Mouse (Mus musculus) heart, embryonic 11.5 days (tissue): Measurements from ENCODE around the gene Vgf. TPM values are rescaled to one million over a fixed set of nuclear protein-coding genes. Genes with fewer than 3 reads are reported as not detected.

Experiments
- ATAC-seq: fragments of 200-750 bp; cut with Nextera tagmentation; replicated peaks from 2 replicates; pipeline ENCODE4 v1.8.0; 2017; ENCODE audit warnings: moderate library complexity; ENCODE audit not compliant: insufficient number of reproducible peaks, low FRiP score, low TSS enrichment
- H3K27ac ChIP-seq: fragments of 300-500 bp; sonication (generic); 2 replicates; pipeline ENCODE4 v1.5.1; 2014; ENCODE audit warnings: mild to moderate bottlenecking, low read depth, low read length
- H3K27me3 ChIP-seq: fragments of 300-500 bp; sonication (generic); 2 replicates; pipeline ENCODE4 v1.6.1; 2014; ENCODE audit warnings: mild to moderate bottlenecking, low read length, mixed read lengths; ENCODE audit not compliant: control insufficient read depth, insufficient read depth
- H3K36me3 ChIP-seq: fragments of 300-500 bp; sonication (generic); 2 replicates; pipeline ENCODE4 v1.6.1; 2014; ENCODE audit warnings: mild to moderate bottlenecking, low read length, moderate library complexity, mixed read lengths; ENCODE audit not compliant: control insufficient read depth, insufficient read depth
- H3K4me1 ChIP-seq: fragments of 300-500 bp; sonication (generic); 2 replicates; pipeline ENCODE4 v1.6.1; 2014; ENCODE audit warnings: low read length; ENCODE audit not compliant: control insufficient read depth, insufficient read depth
- H3K4me2 ChIP-seq: fragments of 300-500 bp; sonication (generic); 2 replicates; pipeline ENCODE4 v1.6.1; 2014; ENCODE audit warnings: mild to moderate bottlenecking, moderate library complexity
- H3K4me3 ChIP-seq: fragments of 300-500 bp; sonication (generic); 2 replicates; pipeline ENCODE4 v1.5.1; 2014; ENCODE audit warnings: low read depth, low read length
- H3K9ac ChIP-seq: fragments of 300-500 bp; sonication (generic); 2 replicates; pipeline ENCODE4 v1.6.1; 2014; ENCODE audit warnings: mild to moderate bottlenecking, low read depth, low read length, moderate library complexity
- H3K9me3 ChIP-seq: fragments of 300-500 bp; sonication (generic); replicated peaks from 2 replicates; pipeline ENCODE4 v1.6.1; 2016; ENCODE audit warnings: low read length; ENCODE audit not compliant: control insufficient read depth
- WGBS: fragments of 180-500 bp; shearing (Covaris S2); extraction: QIAGEN DNeasy Blood & Tissue Kit; methylation state at CpG from one replicate; pipeline ENCODE4 v1.1.7; 2014; ENCODE audit not compliant: insufficient replicate concordance; 5-methylcytosine and 5-hydroxymethylcytosine counted together
- polyA plus RNA-seq: library from polyadenylated mRNA; unstranded; fragments of >200 nt; fragmentation: Nextera tagmentation; extraction: Ambion mirVana; gene quantifications from 2 replicates; pipeline ENCODE4 v1.2.1, GENCODE M21; 2014

The Vgf gene
- 0.20 TPM in 1 of 2 replicates, not detected in the other for polyA plus RNA-seq

DNA sequence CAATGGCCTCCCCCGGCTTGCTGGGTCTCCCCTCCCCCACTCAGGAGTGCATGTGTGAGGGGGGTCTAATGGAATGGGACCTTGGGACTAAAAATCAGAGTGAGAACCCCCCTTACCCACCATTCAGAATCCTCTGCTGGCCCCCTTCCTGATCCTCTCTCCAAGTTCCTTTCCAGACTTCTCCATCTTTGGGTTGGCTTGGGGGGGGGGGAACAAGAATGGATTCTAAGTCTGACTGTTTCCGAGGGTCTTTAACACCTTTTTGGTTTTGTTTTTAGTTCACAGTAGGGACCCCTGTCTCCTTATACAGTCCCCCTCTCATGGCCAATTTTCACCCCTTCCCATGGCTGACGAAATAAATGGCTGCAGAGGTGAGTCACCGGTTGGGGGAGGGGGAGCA, at the start of gene Vgf:
Gene Vgf (plus strand): TSS at position 301 of the 400 bp plus-strand sequence.
- Histone ChIP-seq H3K9ac (no peak within 1 kb of the TSS), H3K4me1 (peaks cover 7% of the 10 kb centered on the region), H3K36me3 (no peaks in the 10 kb centered on the region), H3K4me3 (no peak within 1 kb of the TSS), H3K27me3 (peaks cover 67% of the 10 kb centered on the region), H3K9me3 (no peaks in the 10 kb centered on the region), H3K27ac (no peak within 1 kb of the TSS), H3K4me2 (no peak within 1 kb of the TSS)
- WGBS = 13% methylated on average over 4 of the region's 4 CpGs
- no peak for ATAC-seq

GRCm38 (mm10) chr5:136977769-136978168, 48.4 kb upstream of the Vgf start:
- Histone ChIP-seq H3K9ac (no peak overlapping the region), H3K27me3 (no peaks in the 10 kb centered on the region), H3K4me3 (no peak overlapping the region), H3K27ac (no peak overlapping the region), H3K36me3 (peaks cover 8% of the 10 kb centered on the region; the same call in 1 of the 2 replicates), H3K4me1 (no peaks in the 10 kb centered on the region), H3K4me2 (no peak overlapping the region), H3K9me3 (no peaks in the 10 kb centered on the region)
- no peak for ATAC-seq
- WGBS = 74% methylated on average over 4 of the region's 4 CpGs

DNA sequence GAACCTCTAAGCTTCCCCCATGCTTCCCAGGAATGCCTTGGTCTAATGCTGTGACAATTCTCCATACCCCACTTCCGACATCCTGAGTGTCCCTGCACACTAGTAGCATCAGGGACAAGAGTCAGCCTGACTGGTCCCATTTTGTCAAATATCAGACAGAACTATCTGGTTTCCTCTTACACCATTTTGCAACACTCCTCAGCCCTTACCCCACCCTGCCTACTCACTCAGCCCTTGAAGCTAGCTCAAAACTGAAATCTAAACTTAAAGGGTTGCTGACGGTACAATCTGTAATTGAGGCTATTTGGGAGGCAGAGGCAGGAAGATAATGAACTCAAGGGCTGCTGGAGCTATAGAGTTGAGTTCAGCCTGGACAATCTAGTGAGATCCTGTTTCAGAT, 46.4 kb upstream of the Vgf start:
- WGBS = 81% methylated on average over 2 of the region's 2 CpGs
- Histone ChIP-seq H3K4me3 (no peak overlapping the region), H3K4me1 (no peaks in the 10 kb centered on the region), H3K27ac (no peak overlapping the region), H3K9me3 (no peaks in the 10 kb centered on the region), H3K9ac (no peak overlapping the region), H3K4me2 (no peak overlapping the region), H3K36me3 (peaks cover 8% of the 10 kb centered on the region; the same call in 1 of the 2 replicates), H3K27me3 (no peaks in the 10 kb centered on the region)
- ATAC-seq = no peak

- no peak overlapping the region for H3K9ac ChIP-seq
- no peaks in the 10 kb centered on the region for H3K9me3 ChIP-seq
- no peak overlapping the region for H3K4me3 ChIP-seq
- no peak overlapping the region for H3K27ac ChIP-seq
- no peak overlapping the region for H3K4me2 ChIP-seq
- WGBS = 87% methylated on average over 8 of the region's 8 CpGs
- H3K27me3 ChIP-seq = no peaks in the 10 kb centered on the region
- H3K4me1 ChIP-seq = peaks cover under 1% of the 10 kb centered on the region; the same call in 1 of the 2 replicates
- H3K36me3 ChIP-seq = peaks cover 8% of the 10 kb centered on the region; the same call in 1 of the 2 replicates
- ATAC-seq = no peak
These were observed 45.2 kb upstream of the Vgf start for GRCm38 (mm10) chr5:136980974-136981373.

DNA sequence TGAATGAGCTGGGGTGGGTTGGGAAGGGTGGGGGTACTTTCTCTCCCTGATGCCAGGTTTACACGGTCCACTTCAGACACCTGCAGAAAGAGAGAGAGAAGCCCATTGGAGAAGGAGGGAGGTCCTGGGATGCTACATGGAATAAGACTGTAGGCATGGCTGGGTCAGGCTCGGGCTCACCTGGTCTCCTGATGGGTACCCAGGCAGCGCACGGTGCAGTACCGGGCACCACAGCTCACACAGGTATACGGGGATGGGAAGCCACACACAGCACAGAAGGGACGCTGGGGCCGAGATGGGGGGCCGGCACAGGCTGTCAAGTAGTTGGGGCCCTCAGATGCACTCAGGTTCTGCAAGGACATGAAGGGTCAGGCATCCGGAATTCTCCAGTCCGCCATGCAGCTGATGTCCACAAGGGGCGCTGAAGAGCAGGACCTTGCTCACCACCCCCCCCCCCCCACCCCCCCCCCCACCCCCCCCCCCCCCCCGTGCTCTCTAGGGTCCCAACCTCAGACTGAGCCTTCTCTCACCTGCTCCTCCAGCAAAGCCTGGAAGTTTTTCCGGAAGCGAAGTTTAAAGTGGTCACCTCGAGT, 43.8 kb upstream of the Vgf start:
- ATAC-seq = no peak
- no peaks in the 10 kb centered on the region for H3K27me3 ChIP-seq
- no peak overlapping the region for H3K9ac ChIP-seq
- H3K9me3 ChIP-seq = no peaks in the 10 kb centered on the region
- no peak overlapping the region for H3K27ac ChIP-seq
- no peak overlapping the region for H3K4me2 ChIP-seq
- WGBS = 43% methylated on average over 13 of the region's 16 CpGs
- H3K4me3 ChIP-seq = no peak overlapping the region
- H3K36me3 ChIP-seq = peaks cover 8% of the 10 kb centered on the region; the same call in 1 of the 2 replicates
- H3K4me1 ChIP-seq = peaks cover 6% of the 10 kb centered on the region; the same call in 1 of the 2 replicates

- WGBS = 54% methylated on average over 14 of the region's 14 CpGs
- Histone ChIP-seq H3K27me3 (no peaks in the 10 kb centered on the region), H3K4me1 (peaks cover 12% of the 10 kb centered on the region; the same call in 1 of the 2 replicates), H3K36me3 (peaks cover 9% of the 10 kb centered on the region), H3K4me2 (no peak overlapping the region), H3K27ac (no peak overlapping the region), H3K4me3 (no peak overlapping the region), H3K9ac (no peak overlapping the region), H3K9me3 (no peaks in the 10 kb centered on the region)
- no peak for ATAC-seq
These were observed 41.4 kb upstream of the Vgf start for GRCm38 (mm10) chr5:136984828-136985227.

GRCm38 (mm10) chr5:136986695-136987137, 39.5 kb upstream of the Vgf start, which contains the start of gene Plod3:
Gene Plod3, plus strand, starts transcription at chr5:136987019.
- no peaks in the 10 kb centered on the region for H3K9me3 ChIP-seq
- ATAC-seq = peak; percentile 86
- under 1% methylated on average over 26 of the region's 26 CpGs for WGBS
- H3K27me3 ChIP-seq = no peaks in the 10 kb centered on the region
- peak within 1 kb of the TSS; percentile 85 for H3K9ac ChIP-seq
- H3K4me2 ChIP-seq = peak within 1 kb of the TSS; percentile 98
- H3K36me3 ChIP-seq = peaks cover 17% of the 10 kb centered on the region
- H3K27ac ChIP-seq = peak within 1 kb of the TSS; percentile 94
- H3K4me1 ChIP-seq = peaks cover 12% of the 10 kb centered on the region; the same call in 1 of the 2 replicates
- peak within 1 kb of the TSS; percentile 82 for H3K4me3 ChIP-seq

DNA sequence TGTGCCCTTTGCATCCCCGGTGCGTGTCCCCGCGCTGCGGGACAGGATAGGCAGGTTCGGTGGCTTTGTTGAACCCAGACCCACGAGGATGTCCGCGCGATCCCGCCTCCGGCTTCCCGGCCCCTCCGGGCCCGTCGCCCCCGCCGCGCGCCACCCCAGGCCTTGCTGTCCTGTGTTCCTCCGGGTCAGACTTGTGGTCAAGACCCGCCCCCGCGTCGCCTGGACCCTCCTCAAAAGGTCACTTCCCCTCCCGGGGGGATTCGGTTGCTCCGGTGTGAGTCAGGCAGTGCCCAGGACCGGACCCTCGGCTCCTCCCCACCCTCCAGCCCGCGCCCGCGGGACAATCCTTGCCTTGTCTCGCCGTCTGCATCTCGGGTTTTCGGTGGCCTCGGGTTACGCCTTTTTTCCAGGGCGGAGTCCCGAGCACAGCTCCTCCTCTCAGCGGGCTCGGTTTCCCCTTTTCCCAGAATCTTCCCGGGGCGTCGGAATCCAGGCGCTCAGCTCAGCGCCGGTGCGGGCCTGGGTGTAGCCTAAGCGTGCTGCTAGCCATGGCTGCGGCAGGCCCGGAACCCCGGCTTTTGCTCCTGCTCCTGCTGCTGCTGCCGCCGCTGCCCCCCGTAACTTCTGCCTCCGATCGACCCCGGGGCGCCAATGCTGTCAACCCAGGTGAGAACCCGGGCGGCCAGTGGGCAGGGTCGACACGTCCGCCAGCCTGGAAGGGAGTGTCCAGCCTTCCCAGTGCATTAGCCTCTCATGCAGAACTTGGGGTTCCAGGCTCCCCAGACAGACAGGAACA, 38.9 kb upstream of the Vgf start:
- Histone ChIP-seq H3K9ac (peak overlapping the region; percentile 85), H3K4me2 (peak overlapping the region; percentile 98), H3K9me3 (no peaks in the 10 kb centered on the region), H3K27me3 (no peaks in the 10 kb centered on the region), H3K4me1 (peaks cover 12% of the 10 kb centered on the region; the same call in 1 of the 2 replicates), H3K4me3 (peak overlapping the region; percentile 82), H3K27ac (peak overlapping the region; percentile 94), H3K36me3 (peaks cover 21% of the 10 kb centered on the region)
- under 1% methylated on average over 67 of the region's 67 CpGs for WGBS
- ATAC-seq = peak; percentile 66
